In the genomic region with DNA sequence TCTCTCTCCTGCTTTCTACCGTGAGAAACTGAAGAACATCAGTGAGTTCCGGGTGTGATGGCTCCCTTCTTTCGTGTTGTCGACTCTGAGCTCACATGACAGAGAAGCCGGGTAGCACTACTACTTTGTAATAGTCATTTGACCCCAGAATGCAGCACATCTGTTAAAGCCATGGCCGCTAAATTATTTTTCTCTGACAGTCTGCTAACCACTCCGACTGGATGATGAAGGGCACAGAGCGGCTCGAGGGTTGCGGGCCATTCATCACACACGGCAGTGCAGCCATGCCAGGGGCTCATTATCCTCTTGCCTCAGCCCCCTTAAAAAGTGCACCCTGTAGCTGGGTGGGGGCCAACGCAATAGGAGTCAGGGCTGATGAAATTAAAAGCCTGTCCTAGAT, we compare ENCODE assay signal across 27 mouse cellular contexts.
A peak's percentile ranks its signal among the peaks of the same experiment; 100 is the strongest.
DNase-seq lines count a peak whose midpoint lies in the region; ATAC-seq and TF ChIP-seq lines count a peak whose summit lies in the region.
"Had no signal": no experiment of that assay in that cellular context is flagged by ENCODE, and none has a peak within 500 bp of the region (broad histone marks: within the 10 kb centered on the region; RNA-seq: fewer than 3 reads in every experiment).

No protein-coding gene starts in this region.

- H3K27me3 ChIP-seq in hindbrain, embryonic 11.5 days (ENCODE audit: control insufficient read depth, insufficient read depth, low read length): no peaks in the 10 kb centered on the region
- no peaks in the 10 kb centered on the region for H3K27me3 ChIP-seq in hindbrain, postnatal 0 days (ENCODE audit: insufficient read depth, low read length)
- H3K27me3 ChIP-seq in kidney, embryonic 16.5 days (ENCODE audit: insufficient read depth, low read length): no peaks in the 10 kb centered on the region
- no peaks in the 10 kb centered on the region for H3K27me3 ChIP-seq in hindbrain, embryonic 16.5 days (replicated peaks; ENCODE audit: control insufficient read depth, insufficient read depth, low read length)
- H3K27me3 ChIP-seq in neural tube, embryonic 13.5 days: no peaks in the 10 kb centered on the region
- no peaks in the 10 kb centered on the region for H3K27me3 ChIP-seq in forebrain, embryonic 16.5 days (replicated peaks; ENCODE audit: control insufficient read depth, insufficient read depth, low read length)
- H3K27me3 ChIP-seq: embryonic facial prominence, embryonic 12.5 days; liver, embryonic 15.5 days; neural tube, embryonic 12.5 days had no signal

- H3K4me3 ChIP-seq in hindbrain, embryonic 11.5 days (ENCODE audit: low read depth, low read length): no peak overlapping the region
- H3K4me3 ChIP-seq in hindbrain, postnatal 0 days (ENCODE audit: low read length): no peak overlapping the region
- H3K4me3 ChIP-seq in kidney, embryonic 16.5 days (ENCODE audit: low read length): no peak overlapping the region
- no peak overlapping the region for H3K4me3 ChIP-seq in hindbrain, embryonic 16.5 days (ENCODE audit: low read length)
- no peak overlapping the region for H3K4me3 ChIP-seq in neural tube, embryonic 13.5 days
- no peak overlapping the region for H3K4me3 ChIP-seq in forebrain, embryonic 16.5 days (replicated peaks; ENCODE audit: low read length)
- H3K4me3 ChIP-seq: embryonic facial prominence, embryonic 12.5 days; liver, embryonic 15.5 days; midbrain, embryonic 10.5 days; neural tube, embryonic 12.5 days had no signal

- no peaks in the 10 kb centered on the region for H3K4me1 ChIP-seq in hindbrain, embryonic 11.5 days (replicated peaks; ENCODE audit: control insufficient read depth, insufficient read depth, low read length)
- H3K4me1 ChIP-seq in hindbrain, postnatal 0 days (ENCODE audit: insufficient read depth, low read length): no peaks in the 10 kb centered on the region
- H3K4me1 ChIP-seq in kidney, embryonic 16.5 days (ENCODE audit: insufficient read depth, low read length): 0 out of 2 replicates have a peak, but pooled peaks cover 2% of the 10 kb centered on the region
- H3K4me1 ChIP-seq in hindbrain, embryonic 16.5 days (ENCODE audit: control insufficient read depth, insufficient read depth, low read depth, low read length): no peaks in the 10 kb centered on the region
- no peaks in the 10 kb centered on the region for H3K4me1 ChIP-seq in neural tube, embryonic 13.5 days (replicated peaks)
- H3K4me1 ChIP-seq in forebrain, embryonic 16.5 days (replicated peaks; ENCODE audit: control insufficient read depth, insufficient read depth, low read length): no peaks in the 10 kb centered on the region
- H3K4me1 ChIP-seq: embryonic facial prominence, embryonic 12.5 days; liver, embryonic 15.5 days; midbrain, embryonic 10.5 days; neural tube, embryonic 12.5 days had no signal

- no peak overlapping the region for H3K27ac ChIP-seq in hindbrain, embryonic 11.5 days (ENCODE audit: low read depth, low read length)
- no peak overlapping the region for H3K27ac ChIP-seq in hindbrain, postnatal 0 days
- no peak overlapping the region for H3K27ac ChIP-seq in kidney, embryonic 16.5 days (ENCODE audit: low read length)
- H3K27ac ChIP-seq in hindbrain, embryonic 16.5 days (ENCODE audit: low read depth, low read length): no peak overlapping the region
- no peak overlapping the region for H3K27ac ChIP-seq in neural tube, embryonic 13.5 days (replicated peaks)
- no peak overlapping the region for H3K27ac ChIP-seq in forebrain, embryonic 16.5 days (ENCODE audit: low read length)
- H3K27ac ChIP-seq: embryonic facial prominence, embryonic 12.5 days; liver, embryonic 15.5 days; midbrain, embryonic 10.5 days; neural tube, embryonic 12.5 days had no signal

- WGBS in hindbrain, embryonic 11.5 days: 84% methylated on average over 12 of the region's 12 CpGs
- WGBS in hindbrain, postnatal 0 days: 79% methylated on average over 12 of the region's 12 CpGs
- 38% methylated on average over 12 of the region's 12 CpGs for WGBS in kidney, embryonic 16.5 days
- 76% methylated on average over 12 of the region's 12 CpGs for WGBS in hindbrain, embryonic 16.5 days
- WGBS in neural tube, embryonic 13.5 days: 68% methylated on average over 12 of the region's 12 CpGs
- WGBS in forebrain, embryonic 16.5 days: 92% methylated on average over 12 of the region's 12 CpGs

- no peak overlapping the region for H3K4me2 ChIP-seq in hindbrain, embryonic 11.5 days (replicated peaks; ENCODE audit: low read depth, low read length)
- H3K4me2 ChIP-seq in hindbrain, postnatal 0 days (ENCODE audit: low read depth, low read length): no peak overlapping the region
- H3K4me2 ChIP-seq in kidney, embryonic 16.5 days (replicated peaks; ENCODE audit: low read depth, low read length): no peak overlapping the region
- no peak overlapping the region for H3K4me2 ChIP-seq in hindbrain, embryonic 16.5 days (ENCODE audit: low read length)
- no peak overlapping the region for H3K4me2 ChIP-seq in neural tube, embryonic 13.5 days
- H3K4me2 ChIP-seq in forebrain, embryonic 16.5 days (ENCODE audit: low read length): no peak overlapping the region
- H3K4me2 ChIP-seq: embryonic facial prominence, embryonic 12.5 days; liver, embryonic 15.5 days; lung, embryonic 14.5 days; neural tube, embryonic 12.5 days had no signal

- peak; percentile 5 for DNase-seq in hindbrain, embryonic 11.5 days (ENCODE audit: low spot score)
- DNase-seq in hindbrain, postnatal 0 days (ENCODE audit: low spot score): no peak
- DNase-seq in kidney, adult 11 months: no peak
- DNase-seq in frontal cortex, postnatal 36 days (ENCODE audit: low spot score in 2 of 2): no peak
- DNase-seq: adrenal gland, postnatal 25 days; cerebellum, adult 11-12 months; cerebellum, adult 9-11 months; heart, postnatal 14 days; kidney, postnatal 25 days; left cerebral cortex, postnatal 4 days; liver; lung, embryonic 14.5 days; lung, postnatal 14 days; retina, postnatal 1 day; right cerebral cortex, postnatal 14 days had no signal

- peak; percentile 48 for ATAC-seq in hindbrain, embryonic 11.5 days (ENCODE audit: low FRiP score)
- ATAC-seq in hindbrain, postnatal 0 days: no peak
- peak; percentile 61; the same call in 1 of the 2 replicates for ATAC-seq in kidney, embryonic 16.5 days (ENCODE audit: low FRiP score, low TSS enrichment)
- peak; percentile 74; the same call in 1 of the 2 replicates for ATAC-seq in hindbrain, embryonic 16.5 days
- peak; percentile 65; the same call in 1 of the 2 replicates for ATAC-seq in neural tube, embryonic 13.5 days (ENCODE audit: low read depth)
- no peak for ATAC-seq in forebrain, embryonic 16.5 days
- ATAC-seq: CD4-positive, CD25-positive, alpha-beta regulatory T cell, adult 4 months; forebrain, embryonic 14.5 days; intestine, embryonic 16.5 days; midbrain, embryonic 16.5 days had no signal

- TF ChIP-seq CTCF in hindbrain, postnatal 0 days (IDR thresholded peaks at IDR 0.05; ENCODE audit: low read depth): no peak

- no peaks in the 10 kb centered on the region for H3K9me3 ChIP-seq in hindbrain, embryonic 11.5 days (ENCODE audit: control insufficient read depth, low read length)
- H3K9me3 ChIP-seq in hindbrain, postnatal 0 days (ENCODE audit: low read length): no peaks in the 10 kb centered on the region
- H3K9me3 ChIP-seq in kidney, embryonic 16.5 days (ENCODE audit: low read length): no peaks in the 10 kb centered on the region
- H3K9me3 ChIP-seq in hindbrain, embryonic 16.5 days (ENCODE audit: control insufficient read depth, low read length): no peaks in the 10 kb centered on the region
- no peaks in the 10 kb centered on the region for H3K9me3 ChIP-seq in neural tube, embryonic 13.5 days
- H3K9me3 ChIP-seq in forebrain, embryonic 16.5 days (ENCODE audit: control insufficient read depth, low read length): no peaks in the 10 kb centered on the region
- H3K9me3 ChIP-seq: embryonic facial prominence, embryonic 12.5 days; liver, embryonic 15.5 days had no signal

- H3K36me3 ChIP-seq in hindbrain, embryonic 11.5 days (ENCODE audit: control insufficient read depth, insufficient read depth, low read length): no peaks in the 10 kb centered on the region
- no peaks in the 10 kb centered on the region for H3K36me3 ChIP-seq in hindbrain, postnatal 0 days (ENCODE audit: insufficient read depth, low read length)
- no peaks in the 10 kb centered on the region for H3K36me3 ChIP-seq in kidney, embryonic 16.5 days (ENCODE audit: insufficient read depth, low read length)
- H3K36me3 ChIP-seq in hindbrain, embryonic 16.5 days (ENCODE audit: control insufficient read depth, insufficient read depth, low read length): no peaks in the 10 kb centered on the region
- no peaks in the 10 kb centered on the region for H3K36me3 ChIP-seq in neural tube, embryonic 13.5 days
- no peaks in the 10 kb centered on the region for H3K36me3 ChIP-seq in forebrain, embryonic 16.5 days (ENCODE audit: control insufficient read depth, insufficient read depth)
- H3K36me3 ChIP-seq: embryonic facial prominence, embryonic 12.5 days; liver, embryonic 15.5 days; midbrain, embryonic 10.5 days; neural tube, embryonic 12.5 days had no signal

- no peak overlapping the region for H3K9ac ChIP-seq in hindbrain, embryonic 11.5 days (ENCODE audit: low read depth, low read length)
- H3K9ac ChIP-seq in hindbrain, postnatal 0 days (replicated peaks; ENCODE audit: low read length): no peak overlapping the region
- no peak overlapping the region for H3K9ac ChIP-seq in kidney, embryonic 16.5 days (replicated peaks; ENCODE audit: low read length)
- no peak overlapping the region for H3K9ac ChIP-seq in hindbrain, embryonic 16.5 days (ENCODE audit: low read depth, low read length)
- H3K9ac ChIP-seq in neural tube, embryonic 13.5 days: no peak overlapping the region
- H3K9ac ChIP-seq in forebrain, embryonic 16.5 days (replicated peaks; ENCODE audit: low read depth, low read length): no peak overlapping the region
- H3K9ac ChIP-seq: embryonic facial prominence, embryonic 12.5 days; liver, embryonic 15.5 days; lung, embryonic 14.5 days; neural tube, embryonic 12.5 days had no signal

Comparison
In these comparisons a context has a peak if more than half of its experiments do, and no peak if none do; other contexts are left out.
1. ATAC-seq: peak in hindbrain, embryonic 11.5 days (single experiment), kidney, embryonic 16.5 days (single experiment), hindbrain, embryonic 16.5 days (single experiment) and neural tube, embryonic 13.5 days (single experiment); none in hindbrain, postnatal 0 days (single experiment) and forebrain, embryonic 16.5 days (single experiment).